Mouse (Mus musculus): Measurements from ENCODE around the gene Eif5a. TPM values are rescaled to one million over a fixed set of nuclear protein-coding genes. Genes with fewer than 3 reads are reported as not detected.
A peak's percentile ranks its signal among the peaks of the same experiment; 100 is the strongest.
"Not testable (repeated sequence)": the region's sequence is repeated elsewhere in the genome, so short reads cannot be mapped to it uniquely, and the experiment has no call there.

Gene Eif5a
- total RNA-seq, 1 experiment from 2014 or later, result 276 TPM

GRCm38 (mm10) chr11:69930967-69931537 lies 9.3 kb upstream of the Eif5a start:
- peak; percentile 93 for ATAC-seq (replicated peaks; ENCODE audit: insufficient number of reproducible peaks, low FRiP score, low TSS enrichment, poor library complexity, severe bottlenecking)

- not testable (repeated sequence) for ATAC-seq (replicated peaks; ENCODE audit: insufficient number of reproducible peaks, low FRiP score, low TSS enrichment, poor library complexity, severe bottlenecking)
Observed at GRCm38 (mm10) chr11:69930176-69930575, 8.4 kb upstream of the Eif5a start.

GRCm38 (mm10) chr11:69929712-69930111 lies 8.0 kb upstream of the Eif5a start:
- ATAC-seq (replicated peaks; ENCODE audit: insufficient number of reproducible peaks, low FRiP score, low TSS enrichment, poor library complexity, severe bottlenecking), result no peak

- no peak for ATAC-seq (replicated peaks; ENCODE audit: insufficient number of reproducible peaks, low FRiP score, low TSS enrichment, poor library complexity, severe bottlenecking)
Observed at GRCm38 (mm10) chr11:69927501-69927900, 5.7 kb upstream of the Eif5a start.

- no peak for ATAC-seq (replicated peaks; ENCODE audit: insufficient number of reproducible peaks, low FRiP score, low TSS enrichment, poor library complexity, severe bottlenecking)
Observed at GRCm38 (mm10) chr11:69922796-69923195, 1.0 kb upstream of the Eif5a start.

GRCm38 (mm10) chr11:69922012-69922756 lies 426 bp upstream of the Eif5a start:
- ATAC-seq (replicated peaks; ENCODE audit: insufficient number of reproducible peaks, low FRiP score, low TSS enrichment, poor library complexity, severe bottlenecking), result no peak

- no peak for ATAC-seq (replicated peaks; ENCODE audit: insufficient number of reproducible peaks, low FRiP score, low TSS enrichment, poor library complexity, severe bottlenecking)
Observed at GRCm38 (mm10) chr11:69920266-69921031, 1.3 kb downstream of the Eif5a start.

GRCm38 (mm10) chr11:69919661-69920265 lies 2.0 kb downstream of the Eif5a start:
- peak; percentile 37 for ATAC-seq (replicated peaks; ENCODE audit: insufficient number of reproducible peaks, low FRiP score, low TSS enrichment, poor library complexity, severe bottlenecking)

- ATAC-seq (replicated peaks; ENCODE audit: insufficient number of reproducible peaks, low FRiP score, low TSS enrichment, poor library complexity, severe bottlenecking), result no peak
Observed at GRCm38 (mm10) chr11:69919053-69919452, 2.7 kb downstream of the Eif5a start.

GRCm38 (mm10) chr11:69918118-69918517 lies 3.6 kb downstream of the Eif5a start:
- ATAC-seq (replicated peaks; ENCODE audit: insufficient number of reproducible peaks, low FRiP score, low TSS enrichment, poor library complexity, severe bottlenecking), result no peak

GRCm38 (mm10) chr11:69917379-69917948 lies 4.3 kb downstream of the Eif5a start:
- no peak for ATAC-seq (replicated peaks; ENCODE audit: insufficient number of reproducible peaks, low FRiP score, low TSS enrichment, poor library complexity, severe bottlenecking)

GRCm38 (mm10) chr11:69916652-69917378 lies 4.9 kb downstream of the Eif5a start:
- ATAC-seq (replicated peaks; ENCODE audit: insufficient number of reproducible peaks, low FRiP score, low TSS enrichment, poor library complexity, severe bottlenecking), result not testable (repeated sequence)

- ATAC-seq (replicated peaks; ENCODE audit: insufficient number of reproducible peaks, low FRiP score, low TSS enrichment, poor library complexity, severe bottlenecking), result no peak
Observed at GRCm38 (mm10) chr11:69915667-69916627, 5.8 kb downstream of the Eif5a start.

GRCm38 (mm10) chr11:69914917-69915430 lies 6.8 kb downstream of the Eif5a start:
- no peak for ATAC-seq (replicated peaks; ENCODE audit: insufficient number of reproducible peaks, low FRiP score, low TSS enrichment, poor library complexity, severe bottlenecking)

- ATAC-seq (replicated peaks; ENCODE audit: insufficient number of reproducible peaks, low FRiP score, low TSS enrichment, poor library complexity, severe bottlenecking), result no peak
Observed at GRCm38 (mm10) chr11:69914372-69914764, 7.4 kb downstream of the Eif5a start.

GRCm38 (mm10) chr11:69913554-69914371 lies 8.0 kb downstream of the Eif5a start, which contains the start of gene Gps2:
Gene Gps2 (plus strand): TSS chr11:69913888.
- peak; percentile 86 for ATAC-seq (replicated peaks; ENCODE audit: insufficient number of reproducible peaks, low FRiP score, low TSS enrichment, poor library complexity, severe bottlenecking)
